Mouse (Mus musculus) ES-E14 (cell line): ENCODE data around the gene Emc8. TPM values are rescaled to one million over a fixed set of nuclear protein-coding genes. Genes with fewer than 3 reads are reported as not detected.

ENCODE experiments used
- DNase-seq: peaks from one replicate; pipeline ENCODE4 v3.0.0-alpha.2; 2013; ENCODE audit warnings: low read depth, low spot score
- H3K27ac ChIP-seq: 2 replicates; pipeline ENCODE4 v1.5.1; 2012; ENCODE audit warnings: low read depth, mild to moderate bottlenecking, low read length, moderate library complexity, mixed read lengths; ENCODE audit not compliant: poor library complexity, insufficient read depth, severe bottlenecking
- H3K36me3 ChIP-seq: 2 replicates; pipeline ENCODE4 v1.6.1; 2012; ENCODE audit warnings: mild to moderate bottlenecking, low read length, moderate library complexity, mixed read lengths; ENCODE audit not compliant: control insufficient read depth, poor library complexity, insufficient read depth, severe bottlenecking
- H3K4me1 ChIP-seq, 2 experiments: fragments of 150-350 bp in 1 of 2; sonication (generic) in 1 of 2; 2 replicates each; pipeline ENCODE4 v1.6.1; 2012; ENCODE audit warnings: low read length in 2 of 2, mild to moderate bottlenecking in 1 of 2, mixed read lengths in 1 of 2; ENCODE audit not compliant: control insufficient read depth in 2 of 2, insufficient read depth in 2 of 2, poor library complexity in 1 of 2
- H3K4me3 ChIP-seq, 2 experiments: fragments of 150-350 bp in 1 of 2; sonication (generic) in 1 of 2; 2 replicates each; pipeline ENCODE4 v1.5.1; 2012; ENCODE audit warnings: low read length in 2 of 2, low read depth in 1 of 2, mild to moderate bottlenecking in 1 of 2, mixed read lengths in 1 of 2; ENCODE audit not compliant: insufficient read depth in 1 of 2, poor library complexity in 1 of 2, severe bottlenecking in 1 of 2
- H3K9ac ChIP-seq: 2 replicates; pipeline ENCODE4 v1.6.1; 2012; ENCODE audit warnings: low read depth, mild to moderate bottlenecking, low read length, mixed read lengths; ENCODE audit not compliant: poor library complexity, insufficient read depth, severe bottlenecking
- H3K9me3 ChIP-seq: fragments of 150-350 bp; sonication (generic); 2 replicates; pipeline ENCODE4 v1.6.1; 2012; ENCODE audit warnings: low read depth, mild to moderate bottlenecking, low read length; ENCODE audit not compliant: control insufficient read depth, insufficient read depth
- CHD2 ChIP-seq: IDR thresholded peaks from 2 replicates; pipeline ENCODE4 v1.6.1; 2014; ENCODE audit warnings: mild to moderate bottlenecking, low read depth, low read length, inconsistent platforms
- HCFC1 ChIP-seq: IDR thresholded peaks from 2 replicates; pipeline ENCODE4 v1.6.1; 2012; ENCODE audit warnings: low read length, inconsistent platforms, borderline replicate concordance; ENCODE audit not compliant: insufficient read depth
- MAFK ChIP-seq: IDR thresholded peaks from 2 replicates; pipeline ENCODE4 v1.6.1; 2014; ENCODE audit warnings: mild to moderate bottlenecking, low read depth, low read length, inconsistent platforms; ENCODE audit not compliant: insufficient read depth
- ZC3H11A ChIP-seq: IDR thresholded peaks from 2 replicates; pipeline ENCODE4 v1.6.1; 2012; ENCODE audit warnings: low read depth, mild to moderate bottlenecking, inconsistent platforms, low read length, borderline replicate concordance
- ZNF384 ChIP-seq: IDR thresholded peaks from 2 replicates; pipeline ENCODE4 v1.6.1; 2012; ENCODE audit warnings: low read depth, low read length, inconsistent platforms
- in situ Hi-C, 2 experiments: fragments of 600-800 bp; cut with MboI; formaldehyde crosslinking; loops; one replicate each; pipeline ENCODE4 v1.15.1; 2025; ENCODE audit warnings: low sequenced_read_pairs in 2 of 2, inconsistent platforms in 1 of 2; ENCODE audit not compliant: unreplicated experiment in 2 of 2
- total RNA-seq: library from RNA; depleted of rRNA; stranded (reverse); fragments of 300-350 nt; gene quantifications from 2 replicates; pipeline ENCODE4 v1.2.3, GENCODE M21; 2012

Gene Emc8
- total RNA-seq, 1 experiment, result 332 TPM

DNA sequence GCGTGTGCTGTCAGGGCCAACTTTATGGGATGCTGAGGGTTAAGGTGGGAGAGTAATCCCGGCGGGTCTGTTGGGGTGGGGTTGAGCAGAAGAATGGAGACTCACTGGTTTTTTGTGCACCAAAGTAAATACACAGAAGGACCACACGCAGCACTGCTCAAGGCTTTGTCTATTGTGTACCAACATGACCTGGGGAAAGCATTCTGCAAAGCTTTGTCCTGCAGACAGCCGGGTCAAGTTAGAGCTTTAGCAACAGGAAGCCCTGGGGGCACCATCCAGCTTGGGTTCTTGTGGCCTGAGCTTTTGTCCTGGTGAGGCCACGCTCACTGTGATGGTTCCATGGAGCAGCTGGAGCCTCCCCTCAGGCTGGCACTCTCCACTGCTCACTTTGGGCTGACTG lies 3.4 kb upstream of the Emc8 start:
- in situ Hi-C loops, result no loop called here
- Histone ChIP-seq H3K9me3 (no peaks in the 10 kb centered on the region), H3K4me3 (no peak overlapping the region; a peak in 1 of 4 replicates), H3K4me1 (peaks cover 0 to 12% of the 10 kb centered on the region in 2 experiments; a peak in 2 of 4 replicates), H3K36me3 (peaks cover 39% of the 10 kb centered on the region), H3K27ac (peak overlapping the region; percentile 72), H3K9ac (peak overlapping the region; percentile 8; the same call in 1 of the 2 replicates)
- DNase-seq, result peak; percentile 73
- TF ChIP-seq CHD2 (no peak), MAFK (no peak), HCFC1 (no peak)

- in situ Hi-C loops, result no loop called here
- peaks cover 43% of the 10 kb centered on the region for H3K36me3 ChIP-seq
- peak within 1 kb of the TSS; percentile 98 for H3K9ac ChIP-seq
- DNase-seq, result peak; percentile 85
- peak within 1 kb of the TSS; percentile 74 for H3K27ac ChIP-seq
- no peaks in the 10 kb centered on the region for H3K9me3 ChIP-seq
- peaks cover 0 to 25% of the 10 kb centered on the region in 2 experiments; a peak in 1 of 4 replicates for H3K4me1 ChIP-seq
- TF ChIP-seq ZNF384 (no peak), CHD2 (peak; percentile 79), HCFC1 (0 out of 2 replicates have a peak, but pooled peaks have one; percentile 34), ZC3H11A (no peak), MAFK (no peak)
- H3K4me3 ChIP-seq, result peak within 1 kb of the TSS; percentile 93 to 97
These were observed 606 bp downstream of the Emc8 start, which contains the start of the genes Gm27021 and Cox4i1 for GRCm38 (mm10) chr8:120667561-120668373. TSS of gene Gm27021 (minus strand) at chr8:120668079. TSS of gene Cox4i1 (plus strand) at chr8:120668222.

GRCm38 (mm10) chr8:120666807-120667470 lies 1.4 kb downstream of the Emc8 start:
- DNase-seq, result no peak
- peak overlapping the region; percentile 57 for H3K27ac ChIP-seq

DNA sequence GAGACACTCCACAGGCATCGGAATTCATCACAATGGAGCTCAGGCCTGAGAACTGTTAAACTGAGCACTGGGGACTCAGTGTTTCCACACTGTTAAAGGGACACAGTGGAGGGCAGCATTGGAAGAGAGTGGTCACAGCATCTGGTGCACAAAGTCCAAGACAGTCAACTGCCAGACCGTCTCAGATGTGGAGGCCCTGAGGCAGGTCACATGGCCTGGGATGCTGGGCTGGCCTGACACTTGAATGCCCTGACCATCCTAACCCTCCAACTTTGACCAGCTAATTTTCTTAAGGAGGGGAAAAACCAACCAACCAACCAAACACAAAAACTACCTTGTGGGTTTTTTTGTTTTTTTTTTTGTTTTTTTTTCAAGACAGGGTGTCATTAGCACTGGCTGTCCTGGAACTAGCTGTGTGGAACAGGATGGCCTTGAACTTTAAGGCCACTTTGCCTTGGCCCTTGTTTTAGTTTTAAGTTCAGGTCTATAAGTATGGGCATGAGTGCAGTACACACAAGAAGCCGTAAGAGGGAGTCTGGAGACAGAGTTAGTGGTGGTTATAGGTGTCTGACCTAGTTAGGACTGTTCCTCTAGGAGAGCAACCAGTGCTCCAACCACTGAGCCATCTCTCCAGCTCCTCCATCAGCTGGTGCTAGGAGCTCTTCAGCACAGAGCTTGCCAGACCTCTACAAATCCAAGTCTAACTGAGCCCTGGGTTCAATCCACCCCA lies 2.5 kb downstream of the Emc8 start:
- peak overlapping the region; percentile 54; the same call in 1 of the 2 replicates for H3K27ac ChIP-seq

More at GRCm38 (mm10) chr8:120666807-120667470, 1.4 kb downstream of the Emc8 start:
- Histone ChIP-seq H3K4me3 (peak overlapping the region; percentile 92 to 93), H3K4me1 (peaks cover 0 to 18% of the 10 kb centered on the region in 2 experiments; a peak in 1 of 4 replicates), H3K9me3 (no peaks in the 10 kb centered on the region), H3K36me3 (peaks cover 35% of the 10 kb centered on the region), H3K9ac (peak overlapping the region; percentile 98)
- in situ Hi-C loops, result no loop called here
- no peak for TF ChIP-seq ZC3H11A
- TF ChIP-seq CHD2, result no peak
- no peak for TF ChIP-seq MAFK
- TF ChIP-seq ZNF384, result no peak
- no peak for TF ChIP-seq HCFC1

More for the DNA sequence above, 2.5 kb downstream of the Emc8 start:
- peak; percentile 51 for DNase-seq
- TF ChIP-seq ZNF384 (no peak), MAFK (no peak), ZC3H11A (no peak), HCFC1 (no peak), CHD2 (no peak)
- Histone ChIP-seq H3K9ac (peak overlapping the region; percentile 98), H3K4me1 (peaks cover 0 to 18% of the 10 kb centered on the region in 2 experiments; a peak in 1 of 4 replicates), H3K36me3 (peaks cover 32% of the 10 kb centered on the region), H3K4me3 (peak overlapping the region; percentile 92 to 93; a peak in 3 of 4 replicates), H3K9me3 (no peaks in the 10 kb centered on the region)
- in situ Hi-C loops, result no loop called here
